Mouse (Mus musculus) embryonic stem cell, embryonic (primary cell): Measurements from ENCODE around the gene Tnfrsf22.
"Not testable (repeated sequence)": the region's sequence is repeated elsewhere in the genome, so short reads cannot be mapped to it uniquely, and the experiment has no call there.

ENCODE experiments used
- CTCF ChIA-PET, 4 experiments: fragments of 300-600 bp in 2 of 4; fragments of 350-600 bp in 2 of 4; sonication (Branson Sonifier 250); formaldehyde crosslinking; loops; one replicate each; lab custom pipeline; 2022; ENCODE audit warnings: inconsistent platforms in 2 of 4; lab: Charles Lee
- POLR2A ChIA-PET, 4 experiments: fragments of 300-600 bp in 2 of 4; fragments of 350-600 bp in 2 of 4; sonication (Branson Sonifier 250); formaldehyde crosslinking; loops; one replicate each; lab custom pipeline; 2022; ENCODE audit warnings: antibody characterized with exemption in 4 of 4, inconsistent platforms in 1 of 4; lab: Charles Lee

Gene Tnfrsf22

DNA sequence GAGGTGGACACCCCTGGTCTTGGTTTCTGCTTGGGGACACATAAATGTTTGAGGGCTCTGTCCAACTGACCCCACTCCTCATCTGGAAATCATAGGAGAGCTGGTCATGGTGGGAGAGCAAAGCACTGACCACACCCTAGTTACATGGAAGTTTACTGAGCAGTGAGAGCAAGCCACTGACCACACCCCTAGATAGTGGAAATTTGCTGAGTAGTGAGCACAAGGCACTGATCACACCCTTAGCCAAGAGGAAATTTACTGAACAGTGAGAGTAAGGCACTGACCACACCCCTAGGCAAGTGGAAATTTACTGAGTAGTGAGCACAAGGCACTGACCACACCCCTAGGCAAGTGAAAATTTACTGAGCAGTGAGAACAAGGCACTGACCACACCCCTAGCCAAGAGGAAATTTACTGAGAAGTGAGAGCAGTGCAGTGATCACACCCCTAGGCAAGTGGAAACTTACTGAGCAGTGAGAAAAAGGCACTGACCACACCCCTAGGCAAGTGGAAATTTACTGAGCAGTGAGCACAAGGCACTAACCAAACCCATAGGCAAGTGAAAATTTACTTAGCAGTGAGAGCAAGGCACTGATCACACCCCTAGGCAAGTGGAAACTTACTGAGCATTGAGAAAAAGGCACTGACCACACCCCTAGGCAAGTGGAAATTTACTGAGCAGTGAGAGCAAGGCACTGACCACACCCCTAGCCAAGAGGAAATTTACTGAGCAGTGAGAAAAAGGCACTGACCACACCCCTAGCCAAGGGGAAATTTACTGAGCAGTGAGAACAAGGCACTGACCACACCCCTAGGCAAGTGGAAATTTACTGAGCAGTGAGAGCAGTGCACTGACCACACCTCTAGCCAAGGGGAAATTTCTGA, 17.2 kb upstream of the Tnfrsf22 start:
- POLR2A ChIA-PET = no interaction called here
- CTCF ChIA-PET = no interaction called here

DNA sequence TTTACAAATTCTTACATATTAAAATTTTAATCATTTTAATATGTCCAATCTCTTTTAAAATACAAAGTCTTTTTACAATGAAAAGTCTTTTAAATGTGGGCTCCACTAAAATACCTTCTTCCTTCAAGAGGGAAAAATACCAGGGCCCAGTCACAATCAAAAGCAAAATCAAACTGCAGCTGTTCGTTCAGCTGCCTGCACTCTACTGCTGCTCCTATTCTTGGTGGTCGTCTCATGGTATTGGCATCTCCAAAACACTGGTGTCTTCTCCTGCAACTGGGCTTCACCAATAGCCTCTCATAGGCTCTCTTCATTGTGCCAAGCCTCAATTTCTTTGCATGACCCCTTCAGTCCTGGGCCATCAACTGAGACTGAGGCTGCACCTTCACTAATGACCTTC, 14.0 kb upstream of the Tnfrsf22 start:
- POLR2A ChIA-PET = interaction anchor here in 1 of 4 experiments (0.6 kb wide), 1 partner anchor 34 kb away, joined by 3 read pairs; no protein-coding TSS in a partner anchor

DNA sequence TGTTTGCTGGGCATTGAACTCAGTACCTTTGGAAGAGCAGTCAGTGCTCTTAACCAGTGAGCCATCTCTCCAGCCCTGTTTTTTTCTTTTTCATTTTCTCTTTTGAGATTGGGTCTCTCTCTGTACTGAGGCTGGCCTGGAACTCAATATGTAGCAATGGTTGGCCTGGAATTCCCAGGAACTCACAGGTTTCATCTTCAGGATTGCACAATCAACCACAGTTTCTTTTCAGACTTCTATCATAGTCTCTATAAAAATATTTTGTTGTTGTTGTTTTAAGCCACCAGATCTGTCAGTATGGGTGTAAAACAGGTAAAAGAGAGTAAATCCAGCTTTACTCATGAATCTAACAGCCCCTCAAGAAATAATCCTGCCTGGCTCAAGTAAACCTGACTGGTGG, 11.3 kb upstream of the Tnfrsf22 start:
- CTCF ChIA-PET = interaction anchor here in 3 of 4 experiments (0.6 to 0.7 kb wide), 5 partner anchors 31 to 657 kb away, joined by 3 to 9 read pairs (median 4); no protein-coding TSS in a partner anchor
- POLR2A ChIA-PET = interaction anchor here in 3 of 4 experiments (0.6 to 1.4 kb wide), 3 partner anchors 61 to 153 kb away, joined by 3 to 6 read pairs (median 4); partner anchors contain the start of gene Cars (in 1 of the 3)

More for the DNA sequence above, 14.0 kb upstream of the Tnfrsf22 start:
- CTCF ChIA-PET = no interaction called here

DNA sequence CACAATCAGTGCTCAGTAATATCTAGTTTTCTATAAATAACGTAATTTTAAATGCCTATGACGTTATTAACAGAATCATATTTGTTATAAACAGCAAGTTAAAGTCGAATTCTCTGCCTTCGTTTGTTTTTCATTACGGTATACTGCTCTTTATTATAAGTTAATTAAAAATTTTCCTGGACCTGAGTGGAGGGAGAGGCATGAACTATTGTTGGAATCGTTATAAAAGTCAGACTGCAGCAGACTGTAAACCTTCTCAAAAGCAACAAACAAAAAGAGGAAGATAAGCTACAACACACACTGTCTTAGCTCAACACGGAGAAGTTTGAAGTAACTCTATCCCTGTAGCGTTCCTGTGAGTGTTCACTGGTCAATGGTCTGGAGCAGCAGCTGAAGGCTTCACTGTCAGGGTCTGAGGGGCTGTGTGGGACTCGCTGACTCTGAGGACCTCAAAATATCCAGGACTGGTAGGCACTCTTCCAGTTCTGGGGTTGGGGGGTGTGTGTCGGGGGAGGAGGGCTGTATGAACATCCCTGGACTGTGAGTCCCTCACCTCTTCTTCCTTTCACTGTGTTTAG, 397 bp upstream of the Tnfrsf22 start:
- ChIA-PET CTCF (interaction anchor here in 3 of 4 experiments (0.6 to 1.2 kb wide), 9 partner anchors 37 to 454 kb away, joined by 3 to 6 read pairs (median 3); partner anchors contain the start of gene Nap1l4 (in 1 of the 3)), POLR2A (interaction anchor here in 3 of 4 experiments (0.6 to 1.7 kb wide), 25 partner anchors 9 to 975 kb away, joined by 3 to 20 read pairs (median 4); partner anchors contain the start of genes Cars (in 3 of the 3), Tnfrsf26 (in 3 of the 3), Nap1l4 (in 2 of the 3) and Tnfrsf23 (in 2 of the 3))

DNA sequence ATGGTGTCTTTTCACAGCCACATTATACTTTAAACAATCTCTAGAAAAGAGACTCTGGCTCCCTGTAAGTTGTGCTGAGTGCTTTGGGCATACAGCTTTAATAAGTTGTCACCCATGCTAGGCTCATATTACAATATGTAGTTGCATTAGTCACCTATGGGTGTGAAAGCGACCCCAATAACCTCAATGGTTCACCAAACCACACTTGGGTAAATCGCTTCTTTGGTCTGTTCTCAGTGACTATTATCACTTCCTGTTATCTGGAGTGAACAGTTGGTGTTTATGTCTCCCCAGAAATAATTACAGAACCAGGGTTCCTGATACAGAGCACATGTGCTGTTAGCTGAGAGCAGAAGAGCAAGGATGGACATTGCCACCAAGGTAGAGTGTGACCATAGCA, 5.5 kb downstream of the Tnfrsf22 start:
- CTCF ChIA-PET, POLR2A ChIA-PET: not testable (repeated sequence)

DNA sequence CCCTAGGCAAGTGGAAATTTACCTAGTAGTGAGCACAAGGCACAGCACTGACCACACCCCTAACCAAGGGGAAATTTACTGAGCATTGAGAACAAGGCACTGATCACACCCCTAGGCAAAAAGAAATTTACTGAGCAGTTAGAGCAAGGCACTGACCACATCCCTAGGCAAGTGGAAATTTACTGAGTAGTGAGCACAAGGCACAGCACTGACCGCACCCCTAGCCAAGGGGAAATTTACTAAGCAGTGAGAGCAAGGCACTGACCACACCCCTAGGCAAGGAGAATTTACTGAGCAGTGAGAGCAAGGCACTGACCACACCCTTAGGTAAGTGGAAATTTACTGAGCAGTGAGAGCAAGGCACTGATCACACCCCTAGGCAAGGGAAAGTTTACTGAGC, 12.8 kb downstream of the Tnfrsf22 start:
- CTCF ChIA-PET = no interaction called here

DNA sequence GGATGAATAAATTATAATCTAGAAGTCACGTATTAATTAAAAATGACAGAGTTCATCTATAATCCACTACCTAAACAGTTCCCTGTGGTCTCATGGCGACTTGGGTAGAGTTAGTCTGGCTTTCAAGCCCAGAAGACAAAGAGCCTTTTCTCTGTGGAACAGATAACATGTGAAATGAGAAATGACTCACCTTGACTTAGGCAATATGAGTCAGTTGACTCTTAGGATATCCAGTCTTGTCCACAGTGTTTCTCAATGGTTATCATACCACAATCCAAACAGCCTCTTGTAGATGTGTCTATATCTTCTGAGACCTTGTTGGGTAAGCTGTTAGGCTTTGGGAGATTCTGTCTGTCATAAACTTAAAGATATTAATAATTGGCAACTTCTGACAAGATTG, 18.0 kb downstream of the Tnfrsf22 start:
- ChIA-PET CTCF (interaction anchor here in 1 of 4 experiments (0.6 kb wide), 1 partner anchor 30 kb away, joined by 3 read pairs; no protein-coding TSS in a partner anchor), POLR2A (interaction anchor here in 1 of 4 experiments (1.2 kb wide), 1 partner anchor 242 kb away, joined by 3 read pairs; no protein-coding TSS in a partner anchor)

More for the DNA sequence above, 12.8 kb downstream of the Tnfrsf22 start:
- POLR2A ChIA-PET = interaction anchor here in 1 of 4 experiments (0.9 kb wide), 1 partner anchor 37 kb away, joined by 4 read pairs; the partner anchor contains the start of gene Cars

DNA sequence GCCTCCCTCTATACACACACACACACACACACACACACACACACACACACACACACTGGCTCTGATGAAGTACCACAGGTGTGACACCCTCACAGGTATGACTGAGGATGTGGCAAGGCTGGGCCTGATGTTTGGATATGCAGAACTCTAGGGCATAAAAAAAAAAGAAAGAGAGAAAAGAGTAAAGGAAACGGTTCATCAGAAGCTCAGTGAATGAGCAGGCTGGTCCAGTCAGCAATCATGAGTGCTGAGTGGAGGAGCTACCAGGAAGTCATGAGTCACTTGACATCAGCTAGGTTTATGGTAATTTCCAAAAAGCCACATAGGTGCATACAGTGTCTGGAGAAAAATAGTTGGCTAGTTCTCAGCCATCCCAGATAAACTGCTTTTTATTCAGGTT, 20.0 kb downstream of the Tnfrsf22 start:
- ChIA-PET CTCF (interaction anchor here in 2 of 4 experiments (0.6 to 1.6 kb wide), 3 partner anchors 135 to 735 kb away, joined by 3 to 4 read pairs (median 3); no protein-coding TSS in a partner anchor), POLR2A (interaction anchor here in 3 of 4 experiments (0.7 to 2.0 kb wide), 3 partner anchors 20 to 119 kb away, joined by 3 to 6 read pairs (median 4); partner anchors contain the start of gene Tnfrsf22 (in 1 of the 3))

DNA sequence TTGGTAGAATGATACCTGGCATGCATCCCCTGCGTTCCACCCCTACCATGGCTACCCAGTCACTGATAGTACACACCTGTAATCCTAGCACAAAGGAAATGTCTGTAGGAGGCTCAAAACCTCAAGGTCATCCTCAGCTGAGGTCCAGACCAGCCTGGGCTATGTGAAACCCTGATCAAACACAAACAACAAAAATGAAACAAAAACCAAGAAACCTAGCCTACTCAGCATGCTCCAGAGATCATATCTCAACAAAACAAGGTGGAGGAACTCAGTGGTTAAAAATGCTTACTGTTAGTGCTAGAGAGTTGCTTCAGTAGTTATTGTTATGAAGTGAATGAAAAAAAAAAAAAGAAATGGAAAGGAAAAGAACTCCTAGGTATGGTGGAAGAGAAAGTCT, 20.9 kb downstream of the Tnfrsf22 start, which contains the start of gene Tnfrsf26:
Gene Tnfrsf26 (minus strand): TSS at position 183 of the 400 bp plus-strand sequence.
- POLR2A ChIA-PET = interaction anchor here in 3 of 4 experiments (0.7 to 2.0 kb wide), 10 partner anchors 12 to 118 kb away, joined by 3 to 6 read pairs (median 4); partner anchors contain the start of genes Tnfrsf22 (in 3 of the 3) and Nap1l4 (in 2 of the 3)
- CTCF ChIA-PET = interaction anchor here in 3 of 4 experiments (0.6 to 1.2 kb wide), 4 partner anchors 23 to 78 kb away, joined by 3 to 21 read pairs (median 4); no protein-coding TSS in a partner anchor

DNA sequence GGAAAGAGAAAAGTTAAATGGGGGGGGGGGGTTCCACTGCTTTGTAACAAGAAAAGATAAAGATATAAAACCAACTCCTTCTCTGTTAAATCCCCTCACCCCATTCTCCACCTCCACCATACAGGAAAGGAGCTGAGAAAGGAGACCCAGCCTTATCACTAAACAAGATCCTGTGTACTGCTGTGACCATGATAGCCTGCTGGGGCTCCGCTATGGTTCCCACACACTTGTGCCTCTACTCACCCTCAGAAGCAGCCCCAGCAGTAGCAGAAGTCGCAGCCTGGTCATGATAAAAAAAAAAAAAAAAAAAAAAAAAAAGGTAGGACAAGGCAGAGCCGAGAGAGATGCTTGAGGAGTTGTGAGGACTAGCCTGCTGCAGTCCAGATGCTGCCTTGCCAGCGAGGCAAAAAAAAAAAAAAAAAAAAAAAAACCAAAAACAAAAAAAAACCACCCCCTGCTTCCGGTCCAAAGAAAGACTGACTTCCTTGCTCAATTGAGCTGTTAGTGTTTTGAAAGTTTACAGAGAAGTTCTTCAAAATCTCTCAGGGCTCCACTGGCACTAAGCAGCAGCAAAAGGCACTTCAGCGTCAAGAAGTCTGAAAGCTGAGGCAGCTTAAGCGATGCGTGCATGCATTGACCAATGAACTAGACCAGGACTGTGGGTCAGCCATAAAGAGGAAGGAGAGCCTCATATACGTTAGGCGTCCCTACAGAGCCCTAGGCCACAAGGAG, 21.7 kb downstream of the Tnfrsf22 start:
- ChIA-PET POLR2A (interaction anchor here in 3 of 4 experiments (0.5 to 2.0 kb wide), 10 partner anchors 8 to 78 kb away, joined by 3 to 7 read pairs (median 4); partner anchors contain the start of genes Tnfrsf22 (in 3 of the 3) and Nap1l4 (in 2 of the 3)), CTCF (interaction anchor here (0.6 to 1.2 kb wide), 7 partner anchors 11 to 136 kb away, joined by 3 to 21 read pairs (median 3); no protein-coding TSS in a partner anchor)

DNA sequence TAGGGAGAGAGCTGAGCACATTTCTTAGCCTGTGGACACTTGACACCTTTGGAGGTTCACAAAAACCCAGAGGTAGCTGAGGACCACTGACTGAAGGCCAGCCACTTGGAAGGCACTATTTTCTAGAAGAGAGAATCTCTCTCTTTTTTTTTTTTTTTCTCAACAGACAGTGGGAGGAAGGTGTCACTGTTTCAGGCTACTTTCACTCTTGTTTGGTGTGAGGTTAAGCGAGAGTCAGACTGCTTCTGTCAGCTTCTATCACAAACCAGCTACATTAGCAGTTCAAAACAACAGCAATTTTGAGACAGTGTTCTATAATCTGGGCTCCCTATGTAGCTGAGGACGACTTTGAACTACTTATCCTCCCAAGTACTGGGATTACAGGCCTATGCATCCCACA, 23.3 kb downstream of the Tnfrsf22 start:
- CTCF ChIA-PET = interaction anchor here in 1 of 4 experiments (0.9 kb wide), 1 partner anchor 14 kb away, joined by 3 read pairs; no protein-coding TSS in a partner anchor
- POLR2A ChIA-PET = interaction anchor here in 2 of 4 experiments (1.1 to 1.2 kb wide), 2 partner anchors 26 to 77 kb away, joined by 4 to 5 read pairs; partner anchors contain the start of genes Cars (in 1 of the 2) and Nap1l4 (in 1 of the 2)

DNA sequence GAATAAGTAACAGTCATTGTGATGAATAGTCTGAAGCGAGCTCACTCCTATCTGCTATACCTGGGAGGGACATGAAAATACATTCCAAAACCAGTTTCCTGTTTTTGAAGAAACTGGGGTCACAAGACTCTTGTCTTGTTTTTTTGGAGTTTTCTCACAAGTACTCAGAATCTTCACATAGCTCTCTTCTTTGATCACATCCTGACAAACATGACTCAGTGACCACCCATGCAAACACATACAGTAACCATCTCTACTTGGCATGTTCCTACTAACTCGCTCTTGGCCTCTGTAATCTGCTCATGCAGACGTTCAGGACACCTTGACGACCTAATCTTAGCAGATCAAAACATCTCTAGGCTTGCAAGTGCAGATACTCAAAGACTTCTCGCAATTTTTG, 24.3 kb downstream of the Tnfrsf22 start:
- ChIA-PET CTCF (interaction anchor here in 1 of 4 experiments (0.7 kb wide), 1 partner anchor 39 kb away, joined by 5 read pairs; no protein-coding TSS in a partner anchor), POLR2A (no interaction called here)

DNA sequence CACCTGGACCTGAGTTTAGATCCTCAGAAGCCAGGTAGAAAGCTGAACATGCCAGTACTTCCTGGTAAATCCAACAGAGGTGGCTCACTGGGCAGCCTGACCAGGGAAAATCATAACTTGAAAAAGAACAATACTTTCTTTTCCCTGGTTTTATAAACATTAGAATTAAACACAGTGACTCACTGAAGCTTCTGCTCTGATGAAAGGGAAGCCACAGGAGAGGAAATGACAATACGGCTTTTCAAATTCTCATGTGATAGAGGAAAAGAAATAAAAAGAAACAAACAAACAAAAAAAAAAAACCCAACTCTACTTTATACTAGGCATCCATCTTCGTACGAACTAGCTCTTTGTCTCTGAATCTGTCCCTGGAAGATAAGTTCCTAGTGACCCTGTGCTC, 24.9 kb downstream of the Tnfrsf22 start:
- POLR2A ChIA-PET = interaction anchor here in 2 of 4 experiments (0.6 to 0.9 kb wide), 2 partner anchors 27 to 43 kb away, joined by 3 read pairs; no protein-coding TSS in a partner anchor
- CTCF ChIA-PET = interaction anchor here in 1 of 4 experiments (0.7 kb wide), 1 partner anchor 39 kb away, joined by 5 read pairs; no protein-coding TSS in a partner anchor

DNA sequence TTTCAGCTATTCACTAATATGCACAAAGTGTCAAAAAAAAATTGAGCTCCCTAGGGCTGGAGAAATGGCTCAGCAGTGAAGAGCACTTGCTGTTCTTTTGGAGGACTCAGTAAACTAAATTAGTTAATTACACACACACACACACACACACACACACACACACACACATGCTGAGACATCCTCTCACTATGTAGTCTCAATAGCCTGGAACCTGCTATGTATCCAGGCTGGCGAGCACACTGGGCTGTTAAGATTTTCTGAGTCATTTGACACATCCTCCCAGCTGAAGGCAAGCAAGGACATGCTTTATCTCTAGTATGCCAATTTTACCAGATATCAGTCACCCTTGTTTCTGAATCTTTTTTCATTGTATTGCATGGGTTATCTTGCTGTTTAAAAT, 28.5 kb downstream of the Tnfrsf22 start:
- ChIA-PET POLR2A (interaction anchor here in 1 of 4 experiments (1.2 kb wide), 1 partner anchor 21 kb away, joined by 6 read pairs; the partner anchor contains the start of gene Cars), CTCF (interaction anchor here in 2 of 4 experiments (0.6 to 0.7 kb wide), 2 partner anchors 144 to 635 kb away, joined by 3 to 4 read pairs; no protein-coding TSS in a partner anchor)

DNA sequence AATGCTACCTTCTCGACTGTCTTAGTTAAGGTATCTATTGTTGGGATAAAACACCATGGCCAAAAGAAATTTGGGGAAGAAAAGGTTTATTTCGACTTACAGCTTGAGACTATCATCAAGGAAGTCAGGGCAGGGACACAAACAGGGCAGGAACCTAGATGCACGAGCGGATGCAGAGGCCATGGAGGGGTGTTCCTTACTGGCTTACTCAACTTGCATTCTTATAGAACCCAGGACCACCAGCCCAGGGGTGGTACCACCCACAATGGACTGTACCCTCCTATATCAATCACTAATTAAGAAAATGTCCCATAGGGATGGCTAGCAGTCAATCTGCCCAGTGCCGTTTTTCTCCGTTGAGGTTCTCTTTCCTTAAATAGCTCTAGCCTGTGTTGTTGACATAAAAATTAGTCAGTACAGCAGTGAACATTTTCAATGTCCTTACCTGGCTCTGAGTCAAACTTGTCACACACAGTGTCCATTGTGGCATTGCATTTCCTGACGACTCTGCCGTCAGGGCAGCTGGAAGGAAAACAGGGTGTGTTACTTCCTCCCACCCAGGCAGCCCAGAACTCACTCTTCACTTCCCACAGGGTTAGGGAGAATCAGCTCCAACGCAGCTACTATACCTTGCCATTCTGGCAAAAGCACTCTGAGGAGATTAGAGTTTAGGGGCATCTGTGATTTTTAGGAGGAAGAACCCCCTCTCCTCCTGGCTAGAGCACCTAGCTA, 34.9 kb downstream of the Tnfrsf22 start:
- POLR2A ChIA-PET = interaction anchor here in 2 of 4 experiments (1.2 to 2.1 kb wide), 5 partner anchors 9 to 65 kb away, joined by 3 to 8 read pairs (median 3); partner anchors contain the start of gene Cars (in 2 of the 2)
- CTCF ChIA-PET = interaction anchor here (0.9 to 5.7 kb wide), 6 partner anchors 80 to 134 kb away, joined by 3 to 47 read pairs (median 4); no protein-coding TSS in a partner anchor

DNA sequence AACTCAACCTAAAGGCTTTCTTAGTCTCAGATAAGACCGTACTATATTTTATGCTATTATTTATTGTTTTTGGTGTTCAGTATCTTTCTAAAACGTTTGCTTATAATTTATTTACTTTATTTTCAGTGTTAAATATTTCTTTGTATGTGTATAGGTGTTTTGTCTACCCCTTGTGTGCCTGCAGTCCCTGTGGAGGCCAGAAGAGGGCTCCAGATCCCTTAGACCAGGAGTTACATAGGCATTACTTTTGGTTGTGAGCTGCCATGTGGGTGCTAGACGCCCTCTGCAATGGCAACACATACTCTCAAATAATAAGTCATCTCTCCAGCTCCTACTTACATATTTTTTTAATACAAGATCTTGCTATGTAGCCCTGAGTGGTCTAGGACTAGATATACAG, 37.2 kb downstream of the Tnfrsf22 start:
- POLR2A ChIA-PET = interaction anchor here in 2 of 4 experiments (0.9 to 5.7 kb wide), 5 partner anchors 10 to 82 kb away, joined by 3 to 31 read pairs (median 7); partner anchors contain the start of gene Cars (in 2 of the 2)
- CTCF ChIA-PET = interaction anchor here (0.5 to 5.7 kb wide), 22 partner anchors 10 to 144 kb away, joined by 3 to 47 read pairs (median 4); partner anchors contain the start of genes Tnfrsf23 (in 3 of the 4), Cars (in 1 of the 4) and Tnfrsf22 (in 1 of the 4)
